Mouse (Mus musculus): ENCODE measurements around the gene Henmt1. TPM values are rescaled to one million over a fixed set of nuclear protein-coding genes. Genes with fewer than 3 reads are reported as not detected.

Henmt1 gene
- polyA plus RNA-seq, 1 experiment: not detected

GRCm38 (mm10) chr3:108957976-108958375 is 18.3 kb downstream of the Henmt1 start:
- TF ChIP-seq CTCF (IDR thresholded peaks at IDR 0.05; ENCODE audit: control insufficient read depth, insufficient read depth, low read length): no peak
- TF ChIP-seq POLR2A (IDR thresholded peaks at IDR 0.05; ENCODE audit: borderline replicate concordance, control insufficient read depth, low read depth, low read length): no peak

GRCm38 (mm10) chr3:108959680-108960295 is 20.1 kb downstream of the Henmt1 start:
- no peak for TF ChIP-seq CTCF (IDR thresholded peaks at IDR 0.05; ENCODE audit: control insufficient read depth, insufficient read depth, low read length)
- TF ChIP-seq POLR2A (IDR thresholded peaks at IDR 0.05; ENCODE audit: borderline replicate concordance, control insufficient read depth, low read depth, low read length): no peak
- WGBS: 79% methylated on average over 13 of the region's 13 CpGs
- H3K4me3 ChIP-seq (replicated peaks; ENCODE audit: control insufficient read depth, low read depth, low read length): no peak overlapping the region
- H3K27ac ChIP-seq (ENCODE audit: control insufficient read depth, insufficient read depth, low read depth, low read length, poor library complexity): no peak overlapping the region
- no peaks in the 10 kb centered on the region; the same call in none of the 2 replicates for H3K4me1 ChIP-seq (ENCODE audit: control insufficient read depth, insufficient read depth, low read length)

More at GRCm38 (mm10) chr3:108957976-108958375, 18.3 kb downstream of the Henmt1 start:
- Histone ChIP-seq H3K4me1 (ENCODE audit: control insufficient read depth, insufficient read depth, low read length) (no peaks in the 10 kb centered on the region; the same call in none of the 2 replicates), H3K4me3 (replicated peaks; ENCODE audit: control insufficient read depth, low read depth, low read length) (no peak overlapping the region), H3K27ac (ENCODE audit: control insufficient read depth, insufficient read depth, low read depth, low read length, poor library complexity) (no peak overlapping the region)

GRCm38 (mm10) chr3:108961226-108961625 is 21.6 kb downstream of the Henmt1 start:
- TF ChIP-seq CTCF (IDR thresholded peaks at IDR 0.05; ENCODE audit: control insufficient read depth, insufficient read depth, low read length) (no peak), POLR2A (IDR thresholded peaks at IDR 0.05; ENCODE audit: borderline replicate concordance, control insufficient read depth, low read depth, low read length) (no peak)
- 62% methylated on average over 7 of the region's 7 CpGs for WGBS
- Histone ChIP-seq H3K4me1 (ENCODE audit: control insufficient read depth, insufficient read depth, low read length) (no peaks in the 10 kb centered on the region; the same call in none of the 2 replicates), H3K4me3 (replicated peaks; ENCODE audit: control insufficient read depth, low read depth, low read length) (no peak overlapping the region), H3K27ac (ENCODE audit: control insufficient read depth, insufficient read depth, low read depth, low read length, poor library complexity) (no peak overlapping the region)

- Histone ChIP-seq H3K4me1 (ENCODE audit: control insufficient read depth, insufficient read depth, low read length) (no peaks in the 10 kb centered on the region; the same call in none of the 2 replicates), H3K27ac (ENCODE audit: control insufficient read depth, insufficient read depth, low read depth, low read length, poor library complexity) (no peak overlapping the region), H3K4me3 (replicated peaks; ENCODE audit: control insufficient read depth, low read depth, low read length) (no peak overlapping the region)
- WGBS: 24% methylated on average over 6 of the region's 6 CpGs
- TF ChIP-seq POLR2A (IDR thresholded peaks at IDR 0.05; ENCODE audit: borderline replicate concordance, control insufficient read depth, low read depth, low read length): no peak
Observed at GRCm38 (mm10) chr3:108961655-108962054, 22.0 kb downstream of the Henmt1 start.

GRCm38 (mm10) chr3:108963278-108963677 is 23.6 kb downstream of the Henmt1 start:
- TF ChIP-seq POLR2A (IDR thresholded peaks at IDR 0.05; ENCODE audit: borderline replicate concordance, control insufficient read depth, low read depth, low read length) (no peak), CTCF (IDR thresholded peaks at IDR 0.05; ENCODE audit: control insufficient read depth, insufficient read depth, low read length) (no peak)
- Histone ChIP-seq H3K4me3 (replicated peaks; ENCODE audit: control insufficient read depth, low read depth, low read length) (no peak overlapping the region), H3K4me1 (ENCODE audit: control insufficient read depth, insufficient read depth, low read length) (no peaks in the 10 kb centered on the region; the same call in none of the 2 replicates), H3K27ac (ENCODE audit: control insufficient read depth, insufficient read depth, low read depth, low read length, poor library complexity) (no peak overlapping the region)
- 75% methylated on average over 3 of the region's 3 CpGs for WGBS

GRCm38 (mm10) chr3:108963776-108964175 is 24.1 kb downstream of the Henmt1 start:
- 49% methylated on average over 3 of the region's 3 CpGs for WGBS
- Histone ChIP-seq H3K27ac (ENCODE audit: control insufficient read depth, insufficient read depth, low read depth, low read length, poor library complexity) (no peak overlapping the region), H3K4me3 (replicated peaks; ENCODE audit: control insufficient read depth, low read depth, low read length) (no peak overlapping the region), H3K4me1 (ENCODE audit: control insufficient read depth, insufficient read depth, low read length) (no peaks in the 10 kb centered on the region; the same call in 1 of the 2 replicates)
- TF ChIP-seq POLR2A (IDR thresholded peaks at IDR 0.05; ENCODE audit: borderline replicate concordance, control insufficient read depth, low read depth, low read length): no peak
- TF ChIP-seq CTCF (IDR thresholded peaks at IDR 0.05; ENCODE audit: control insufficient read depth, insufficient read depth, low read length): no peak

GRCm38 (mm10) chr3:108964361-108965044 is 24.8 kb downstream of the Henmt1 start:
- TF ChIP-seq POLR2A (IDR thresholded peaks at IDR 0.05; ENCODE audit: borderline replicate concordance, control insufficient read depth, low read depth, low read length) (no peak), CTCF (IDR thresholded peaks at IDR 0.05; ENCODE audit: control insufficient read depth, insufficient read depth, low read length) (no peak)
- H3K27ac ChIP-seq (ENCODE audit: control insufficient read depth, insufficient read depth, low read depth, low read length, poor library complexity): no peak overlapping the region
- no peak overlapping the region for H3K4me3 ChIP-seq (replicated peaks; ENCODE audit: control insufficient read depth, low read depth, low read length)
- no peaks in the 10 kb centered on the region; the same call in 1 of the 2 replicates for H3K4me1 ChIP-seq (ENCODE audit: control insufficient read depth, insufficient read depth, low read length)
- WGBS: 89% methylated on average over 7 of the region's 7 CpGs

GRCm38 (mm10) chr3:108966051-108966450 is 26.4 kb downstream of the Henmt1 start:
- Histone ChIP-seq H3K4me3 (replicated peaks; ENCODE audit: control insufficient read depth, low read depth, low read length) (no peak overlapping the region), H3K27ac (ENCODE audit: control insufficient read depth, insufficient read depth, low read depth, low read length, poor library complexity) (no peak overlapping the region), H3K4me1 (ENCODE audit: control insufficient read depth, insufficient read depth, low read length) (no peaks in the 10 kb centered on the region; the same call in 1 of the 2 replicates)
- whole genome bisulfite sequencing: 76% methylated on average over 3 of the region's 3 CpGs
- TF ChIP-seq POLR2A (IDR thresholded peaks at IDR 0.05; ENCODE audit: borderline replicate concordance, control insufficient read depth, low read depth, low read length) (no peak), CTCF (IDR thresholded peaks at IDR 0.05; ENCODE audit: control insufficient read depth, insufficient read depth, low read length) (no peak)
